Mouse (Mus musculus): Measurements from ENCODE around the gene Bpifa2. TPM values are rescaled to one million over a fixed set of nuclear protein-coding genes. Genes with fewer than 3 reads are reported as not detected.

Gene Bpifa2
- 3.3 TPM for polyA plus RNA-seq (2014; fragmentation: Illumina TruSeq; extraction: RNeasy Lipid Tissue Mini Kit (QIAGEN cat#74804))

GRCm38 (mm10) chr2:154007965-154008364, at the start of gene Bpifa2:
Gene Bpifa2, plus strand, starts transcription at chr2:154008265.

GRCm38 (mm10) chr2:153974582-153974981, 33.5 kb upstream of the Bpifa2 start, which contains the start of gene Bpifa6:
Gene Bpifa6, plus strand, starts transcription at chr2:153974945.

Other genes with a start within 250 kb of the Bpifa2 start
- gene Efcab8, start 228.3 kb upstream of the Bpifa2 start, polyA plus RNA-seq (2014; fragmentation: Illumina TruSeq; extraction: RNeasy Lipid Tissue Mini Kit (QIAGEN cat#74804)), result not detected
- not detected for gene Sun5, start 137.2 kb upstream of the Bpifa2 start, polyA plus RNA-seq (2014; fragmentation: Illumina TruSeq; extraction: RNeasy Lipid Tissue Mini Kit (QIAGEN cat#74804))
- gene Bpifb2, start 133.2 kb upstream of the Bpifa2 start, polyA plus RNA-seq (2014; fragmentation: Illumina TruSeq; extraction: RNeasy Lipid Tissue Mini Kit (QIAGEN cat#74804)), result not detected
- not detected for gene Bpifb6, start 107.9 kb upstream of the Bpifa2 start, polyA plus RNA-seq (2014; fragmentation: Illumina TruSeq; extraction: RNeasy Lipid Tissue Mini Kit (QIAGEN cat#74804))
- gene Bpifb3, start 90.0 kb upstream of the Bpifa2 start, polyA plus RNA-seq (2014; fragmentation: Illumina TruSeq; extraction: RNeasy Lipid Tissue Mini Kit (QIAGEN cat#74804)), result not detected
- 23.9 TPM for gene Bpifb4, start 70.1 kb upstream of the Bpifa2 start, polyA plus RNA-seq (2014; fragmentation: Illumina TruSeq; extraction: RNeasy Lipid Tissue Mini Kit (QIAGEN cat#74804))
- gene Bpifa6, start 33.3 kb upstream of the Bpifa2 start, polyA plus RNA-seq (2014; fragmentation: Illumina TruSeq; extraction: RNeasy Lipid Tissue Mini Kit (QIAGEN cat#74804)), result 0.48 TPM
- gene Bpifa3, start 122.1 kb downstream of the Bpifa2 start, polyA plus RNA-seq (2014; fragmentation: Illumina TruSeq; extraction: RNeasy Lipid Tissue Mini Kit (QIAGEN cat#74804)), result not detected
- not detected for gene Bpifa1, start 134.6 kb downstream of the Bpifa2 start, polyA plus RNA-seq (2014; fragmentation: Illumina TruSeq; extraction: RNeasy Lipid Tissue Mini Kit (QIAGEN cat#74804))
- gene Bpifa5, start 154.3 kb downstream of the Bpifa2 start, polyA plus RNA-seq (2014; fragmentation: Illumina TruSeq; extraction: RNeasy Lipid Tissue Mini Kit (QIAGEN cat#74804)), result not detected
- 0.29 TPM for gene Bpifb1, start 182.6 kb downstream of the Bpifa2 start, polyA plus RNA-seq (2014; fragmentation: Illumina TruSeq; extraction: RNeasy Lipid Tissue Mini Kit (QIAGEN cat#74804))
- gene Bpifb5, start 215.5 kb downstream of the Bpifa2 start, polyA plus RNA-seq (2014; fragmentation: Illumina TruSeq; extraction: RNeasy Lipid Tissue Mini Kit (QIAGEN cat#74804)), result 2.6 TPM
- not detected for gene Bpifb9a, start 249.6 kb downstream of the Bpifa2 start, polyA plus RNA-seq (2014; fragmentation: Illumina TruSeq; extraction: RNeasy Lipid Tissue Mini Kit (QIAGEN cat#74804))

Measured in ovary, adult 10 weeks (tissue).